Mouse (Mus musculus) bone marrow, adult 2 months (tissue): ENCODE data around the gene Rnf157.

ENCODE experiments used
- CTCF ChIP-seq: fragments of 200-500 bp; IDR thresholded peaks from 2 replicates; pipeline ENCODE4 v1.5.1; 2011; ENCODE audit warnings: low read length, control low read depth; ENCODE audit not compliant: control insufficient read depth, insufficient read depth
- POLR2A ChIP-seq: fragments of 200-500 bp; IDR thresholded peaks from 2 replicates; pipeline ENCODE4 v1.6.1; 2011; ENCODE audit warnings: low read depth, mild to moderate bottlenecking, control low read depth, low read length, borderline replicate concordance; ENCODE audit not compliant: control insufficient read depth

GRCm38 (mm10) chr11:116446308-116446887 is 33.6 kb upstream of the Rnf157 start:
- TF ChIP-seq CTCF (no peak), POLR2A (no peak)
